Mouse (Mus musculus) bone marrow macrophage, adult 2 months (primary cell): Measurements from ENCODE around the gene Zfp12. TPM values are rescaled to one million over a fixed set of nuclear protein-coding genes. Genes with fewer than 3 reads are reported as not detected.

Experiments
- H3K27ac ChIP-seq: 2 replicates; pipeline ENCODE4 v1.5.1; 2012; ENCODE audit warnings: low read depth, low read length; ENCODE audit not compliant: insufficient read depth
- H3K4me1 ChIP-seq: 2 replicates; pipeline ENCODE4 v1.6.1; 2012; ENCODE audit warnings: low read length; ENCODE audit not compliant: control insufficient read depth, insufficient read depth
- H3K4me3 ChIP-seq: 2 replicates; pipeline ENCODE4 v1.5.1; 2012; ENCODE audit warnings: mild to moderate bottlenecking, low read length, moderate library complexity; ENCODE audit not compliant: insufficient read depth
- CTCF ChIP-seq: IDR thresholded peaks from 2 replicates; pipeline ENCODE4 v1.5.1; 2012; ENCODE audit warnings: low read depth, mild to moderate bottlenecking, low read length, moderate library complexity
- POLR2A ChIP-seq: IDR thresholded peaks from 2 replicates; pipeline ENCODE4 v1.6.1; 2012; ENCODE audit warnings: mild to moderate bottlenecking, low read depth, low read length, borderline replicate concordance
- polyA plus RNA-seq: library from polyadenylated mRNA; stranded (reverse); fragments of >200 nt; gene quantifications from 2 replicates; pipeline ENCODE4 v1.2.4, GENCODE M21; 2012; ENCODE audit not compliant: missing spikeins, insufficient read depth, insufficient read length

The Zfp12 gene
- polyA plus RNA-seq, 1 experiment, result 8.8 TPM

GRCm38 (mm10) chr5:143226790-143227189 lies 8.2 kb upstream of the Zfp12 start, which contains the start of gene Spdye4a:
TSS of gene Spdye4a (minus strand) at chr5:143226890.
- H3K27ac ChIP-seq, result no peak within 1 kb of the TSS
- TF ChIP-seq POLR2A, result no peak
- TF ChIP-seq CTCF, result no peak
- no peak within 1 kb of the TSS for H3K4me3 ChIP-seq
- H3K4me1 ChIP-seq, result no peaks in the 10 kb centered on the region

- H3K4me1 ChIP-seq, result peaks cover 9% of the 10 kb centered on the region
- H3K4me3 ChIP-seq, result peak overlapping the region; percentile 81
- TF ChIP-seq CTCF, result no peak
- no peak overlapping the region for H3K27ac ChIP-seq
These were observed 1.1 kb downstream of the Zfp12 start for GRCm38 (mm10) chr5:143236036-143236435.

- TF ChIP-seq CTCF (no peak), POLR2A (no peak)
These were observed 10.0 kb downstream of the Zfp12 start for GRCm38 (mm10) chr5:143244926-143245325.

GRCm38 (mm10) chr5:143252039-143252438 lies 17.1 kb downstream of the Zfp12 start:
- H3K4me3 ChIP-seq, result no peak overlapping the region
- H3K4me1 ChIP-seq, result no peaks in the 10 kb centered on the region; the same call in 1 of the 2 replicates
- TF ChIP-seq POLR2A (no peak), CTCF (no peak)
- no peak overlapping the region for H3K27ac ChIP-seq

More at GRCm38 (mm10) chr5:143244926-143245325, 10.0 kb downstream of the Zfp12 start:
- Histone ChIP-seq H3K27ac (no peak overlapping the region), H3K4me3 (no peak overlapping the region), H3K4me1 (no peaks in the 10 kb centered on the region)

GRCm38 (mm10) chr5:143252791-143253185 lies 17.8 kb downstream of the Zfp12 start:
- Histone ChIP-seq H3K4me1 (no peaks in the 10 kb centered on the region; the same call in 1 of the 2 replicates), H3K4me3 (peak overlapping the region; percentile 53; the same call in 1 of the 2 replicates), H3K27ac (no peak overlapping the region)
- TF ChIP-seq CTCF (no peak), POLR2A (no peak)

- Histone ChIP-seq H3K4me1 (no peaks in the 10 kb centered on the region; the same call in 1 of the 2 replicates), H3K4me3 (peak overlapping the region; percentile 53), H3K27ac (no peak overlapping the region)
- no peak for TF ChIP-seq CTCF
- TF ChIP-seq POLR2A, result no peak
These were observed 18.4 kb downstream of the Zfp12 start for GRCm38 (mm10) chr5:143253186-143253880.

- Histone ChIP-seq H3K4me1 (no peaks in the 10 kb centered on the region; the same call in 1 of the 2 replicates), H3K27ac (no peak overlapping the region), H3K4me3 (peak overlapping the region; percentile 53)
- no peak for TF ChIP-seq POLR2A
- TF ChIP-seq CTCF, result no peak
These were observed 19.0 kb downstream of the Zfp12 start for GRCm38 (mm10) chr5:143253881-143254486.

- Histone ChIP-seq H3K4me1 (peaks cover 3% of the 10 kb centered on the region), H3K27ac (no peak overlapping the region), H3K4me3 (peak overlapping the region; percentile 53)
- TF ChIP-seq CTCF (no peak), POLR2A (no peak)
These were observed 19.6 kb downstream of the Zfp12 start for GRCm38 (mm10) chr5:143254487-143255130.

- TF ChIP-seq CTCF, result no peak
- TF ChIP-seq POLR2A, result no peak
- Histone ChIP-seq H3K4me1 (peaks cover 4% of the 10 kb centered on the region), H3K27ac (no peak overlapping the region)
These were observed 20.2 kb downstream of the Zfp12 start for GRCm38 (mm10) chr5:143255131-143255519.

GRCm38 (mm10) chr5:143255802-143256201 lies 20.8 kb downstream of the Zfp12 start:
- no peak overlapping the region for H3K4me3 ChIP-seq
- no peak for TF ChIP-seq POLR2A
- no peak for TF ChIP-seq CTCF
- no peak overlapping the region for H3K27ac ChIP-seq
- peaks cover 4% of the 10 kb centered on the region for H3K4me1 ChIP-seq

More at GRCm38 (mm10) chr5:143255131-143255519, 20.2 kb downstream of the Zfp12 start:
- H3K4me3 ChIP-seq, result no peak overlapping the region
